Mouse (Mus musculus) embryonic fibroblast, embryonic 13.5 days (primary cell): ENCODE results near the gene Cysrt1.
A peak's percentile ranks its signal among the peaks of the same experiment; 100 is the strongest.

Experiments used
- CTCF ChIP-seq: IDR thresholded peaks from 2 replicates; pipeline ENCODE4 v1.5.1; 2011; ENCODE audit warnings: mild to moderate bottlenecking, control low read depth, low read length, moderate library complexity, borderline replicate concordance; ENCODE audit not compliant: insufficient read depth
- POLR2A ChIP-seq: IDR thresholded peaks from 2 replicates; pipeline ENCODE4 v1.6.1; 2011; ENCODE audit warnings: low read depth, mild to moderate bottlenecking, control low read depth, low read length, moderate library complexity

DNA sequence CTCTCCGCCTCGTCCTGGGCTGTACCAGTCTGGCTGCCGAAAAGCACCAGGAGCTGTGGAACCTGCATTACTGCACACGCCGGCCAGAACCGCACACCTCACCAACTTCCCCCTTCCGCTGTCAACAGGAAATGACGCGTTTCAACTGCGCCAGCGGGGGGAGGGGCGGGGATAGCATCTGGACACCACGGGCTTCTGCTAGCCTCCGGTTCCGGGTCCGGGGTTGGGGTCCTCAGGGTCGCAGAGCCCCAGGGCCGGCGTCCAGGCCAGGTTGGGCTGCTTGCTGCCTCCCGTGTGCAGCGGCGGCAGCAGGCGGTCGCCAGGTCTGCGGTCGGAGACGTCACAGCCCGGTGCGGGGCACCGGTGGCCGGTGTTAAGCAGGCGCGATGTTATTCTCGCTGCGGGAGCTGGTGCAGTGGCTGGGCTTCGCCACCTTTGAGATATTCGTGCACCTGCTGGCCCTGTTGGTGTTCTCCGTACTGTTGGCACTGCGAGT is 13.1 kb upstream of the Cysrt1 start, which contains the start of gene Tmem203:
- TF ChIP-seq CTCF: no peak
- peak; percentile 54 for TF ChIP-seq POLR2A
